ENCODE assay signal across 8 mouse cellular contexts in the genomic region with DNA sequence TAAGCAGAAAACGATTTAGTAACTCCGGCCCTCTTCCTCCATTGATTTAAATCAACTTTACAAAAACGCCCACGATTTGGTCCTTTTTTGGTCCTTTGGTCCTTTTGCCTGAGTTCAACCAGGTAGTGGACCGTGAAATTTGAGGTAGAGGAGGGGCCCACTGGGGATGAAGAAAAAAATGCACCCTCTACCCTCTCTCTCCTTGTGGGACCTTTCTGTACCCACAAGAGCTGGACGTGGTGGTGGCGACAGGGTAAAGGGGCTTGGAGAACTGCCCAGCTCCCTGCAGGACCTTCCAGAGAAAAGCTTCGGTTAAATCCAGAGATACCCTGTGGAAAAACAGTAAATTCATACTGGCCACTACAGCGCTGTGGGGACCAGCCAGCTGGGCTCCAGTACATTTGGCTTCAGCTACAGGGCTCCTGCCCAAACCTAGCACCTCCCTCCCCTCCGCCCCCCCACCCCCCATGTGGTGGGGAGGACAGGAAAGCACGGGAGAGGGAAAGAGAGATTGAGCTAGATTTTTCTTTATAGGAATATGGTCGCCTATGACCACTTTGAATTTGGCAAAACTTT. TPM values are rescaled to one million over a fixed set of nuclear protein-coding genes. Genes with fewer than 3 reads are reported as not detected.
DNase-seq lines count a peak whose midpoint lies in the region; TF ChIP-seq lines count a peak whose summit lies in the region.

No protein-coding gene starts in this region.

- peak; percentile 55 to 60 for DNase-seq in heart, adult 18-20 months
- no peak for DNase-seq in heart, adult 9 months (ENCODE audit: low spot score in 2 of 2)
- DNase-seq in gastrocnemius, postnatal 4 days (ENCODE audit: low spot score in 2 of 2) = peak; percentile 22 to 35
- peak; percentile 23 to 44 for DNase-seq in kidney, postnatal 36 days
- no peak for DNase-seq in thymus, postnatal 36 days
- DNase-seq in frontal cortex, adult 2 months (ENCODE audit: extremely low spot score in 1 of 2, low spot score in 1 of 2) = no peak
- no peak for DNase-seq in natural killer cell, adult 2 months (ENCODE audit: low spot score in 2 of 2)

- no peaks in the 10 kb centered on the region for H3K36me3 ChIP-seq in E14TG2a.4 (ENCODE audit: insufficient read depth, low read length)

- peaks cover 46% of the 10 kb centered on the region for H3K4me1 ChIP-seq in E14TG2a.4 (replicated peaks; ENCODE audit: low read depth, low read length)

- peaks cover 78% of the 10 kb centered on the region for H3K27me3 ChIP-seq in E14TG2a.4 (ENCODE audit: insufficient read depth, low read length)

- no peak for TF ChIP-seq CTCF in E14TG2a.4 (conservative IDR thresholded peaks at IDR 0.05; ENCODE audit: low read length)

- no peaks in the 10 kb centered on the region for H3K9me3 ChIP-seq in E14TG2a.4 (ENCODE audit: low read length)

- peak overlapping the region; percentile 81 for H3K4me3 ChIP-seq in E14TG2a.4 (replicated peaks; ENCODE audit: low read length)

RNA-seq across cellular contexts. Expression of gene Htra1, which starts 1.4 kb away (rescaled TPM):
- total RNA-seq in heart, adult 18-20 months (2021) = 100 to 1,000 TPM; 109 to 122 TPM
- 10 to 100 TPM; 78.8 to 98.4 TPM for total RNA-seq in gastrocnemius, postnatal 4 days (2021)
- polyA plus RNA-seq in frontal cortex, adult 2 months (2012; rRNA removed) = 172 and 212 TPM in 2 replicates

Comparison
In these comparisons a context has a peak if more than half of its experiments do, and no peak if none do; other contexts are left out.
1. DNase-seq: peak in heart, adult 18-20 months (2 of 2), gastrocnemius, postnatal 4 days (2 of 2) and kidney, postnatal 36 days (2 of 2); none in heart, adult 9 months (0 of 2), thymus, postnatal 36 days (0 of 2), frontal cortex, adult 2 months (0 of 2) and natural killer cell, adult 2 months (0 of 2).